Mouse (Mus musculus): Measurements from ENCODE around the gene Hist1h2bb. TPM values are rescaled to one million over a fixed set of nuclear protein-coding genes. Genes with fewer than 3 reads are reported as not detected.
"Not testable (repeated sequence)": the region's sequence is repeated elsewhere in the genome, so short reads cannot be mapped to it uniquely, and the experiment has no call there.

Gene Hist1h2bb
- 10.8 and 12.6 TPM in 2 replicates for polyA plus RNA-seq (2015; fragmentation: Nextera tagmentation; extraction: Ambion mirVana)

- peak; percentile 91 for DNase-seq (ENCODE audit: low spot score)
Measured at GRCm38 (mm10) chr13:23746201-23747080, at the start of gene Hist1h2bb. TSS of gene Hist1h2bb (plus strand) at chr13:23746734.

DNA sequence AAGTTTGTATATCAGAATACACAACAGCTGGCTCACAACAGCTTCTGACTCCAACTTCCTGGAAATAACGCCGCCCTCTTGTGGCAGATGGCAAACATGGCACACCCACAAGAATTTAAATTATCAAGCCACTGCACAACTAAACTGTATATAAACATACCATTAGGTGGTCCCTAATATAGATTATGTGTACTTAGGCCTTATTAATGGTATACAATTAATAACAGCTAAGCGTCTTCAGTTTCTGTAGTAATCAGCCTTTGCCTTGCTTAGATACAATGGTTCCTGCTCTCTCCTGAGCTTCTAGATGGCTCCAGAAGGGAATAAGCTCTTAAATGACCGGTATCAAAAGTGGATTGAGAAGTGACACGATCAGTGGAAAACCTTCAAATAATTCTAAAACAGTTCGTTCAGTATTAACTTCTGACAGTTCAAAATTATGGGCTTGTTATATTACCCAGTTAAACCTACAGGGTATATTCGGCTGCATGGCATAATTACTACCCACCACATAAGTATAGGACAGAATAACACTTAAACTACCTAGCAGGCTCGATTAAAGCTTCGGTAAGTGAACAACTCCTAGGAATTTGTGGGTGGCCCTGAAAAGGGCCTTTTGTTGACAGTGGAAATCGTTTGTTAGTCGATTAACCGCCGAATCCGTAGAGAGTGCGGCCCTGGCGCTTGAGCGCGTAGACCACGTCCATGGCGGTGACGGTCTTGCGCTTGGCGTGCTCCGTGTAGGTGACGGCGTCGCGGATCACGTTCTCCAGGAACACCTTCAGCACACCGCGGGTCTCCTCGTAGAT lies 48.8 kb upstream of the Hist1h2bb start:
- DNase-seq (ENCODE audit: low spot score) = peak; percentile 87

- peak; percentile 99 for DNase-seq (ENCODE audit: low spot score)
Measured at GRCm38 (mm10) chr13:23698300-23698693, 48.2 kb upstream of the Hist1h2bb start, which contains the start of gene Hist1h4c. TSS of gene Hist1h4c (minus strand) at chr13:23698454.

- DNase-seq (ENCODE audit: low spot score) = no peak
Measured at GRCm38 (mm10) chr13:23698996-23699395, 47.5 kb upstream of the Hist1h2bb start.

- DNase-seq (ENCODE audit: low spot score) = no peak
Measured at GRCm38 (mm10) chr13:23699767-23700166, 46.8 kb upstream of the Hist1h2bb start.

- peak; percentile 85 for DNase-seq (ENCODE audit: low spot score)
Measured at GRCm38 (mm10) chr13:23700786-23701520, 45.6 kb upstream of the Hist1h2bb start.

- DNase-seq (ENCODE audit: low spot score) = no peak
Measured at GRCm38 (mm10) chr13:23702220-23702619, 44.3 kb upstream of the Hist1h2bb start.

DNA sequence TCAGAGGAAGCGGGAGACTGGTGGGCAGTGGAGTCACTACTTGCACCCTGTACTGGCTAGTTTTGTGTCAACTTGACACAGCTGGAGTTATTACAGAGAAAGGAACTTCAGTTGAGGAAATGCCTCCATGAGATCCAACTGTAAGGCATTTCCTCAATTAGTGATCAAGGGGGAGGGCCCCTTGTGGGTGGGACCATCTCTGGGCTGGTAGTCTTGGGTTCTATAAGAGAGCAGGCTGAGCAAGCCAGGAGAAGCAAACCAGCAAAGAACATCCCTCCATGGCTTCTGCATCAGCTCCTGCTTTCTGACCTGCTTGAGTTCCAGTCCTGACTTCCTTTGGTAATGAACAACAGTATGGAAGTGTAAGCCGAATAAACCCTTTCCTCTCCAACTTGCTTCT lies 43.7 kb upstream of the Hist1h2bb start:
- not testable (repeated sequence) for DNase-seq (ENCODE audit: low spot score)

GRCm38 (mm10) chr13:23705751-23706356 lies 40.7 kb upstream of the Hist1h2bb start:
- DNase-seq (ENCODE audit: low spot score) = no peak

DNA sequence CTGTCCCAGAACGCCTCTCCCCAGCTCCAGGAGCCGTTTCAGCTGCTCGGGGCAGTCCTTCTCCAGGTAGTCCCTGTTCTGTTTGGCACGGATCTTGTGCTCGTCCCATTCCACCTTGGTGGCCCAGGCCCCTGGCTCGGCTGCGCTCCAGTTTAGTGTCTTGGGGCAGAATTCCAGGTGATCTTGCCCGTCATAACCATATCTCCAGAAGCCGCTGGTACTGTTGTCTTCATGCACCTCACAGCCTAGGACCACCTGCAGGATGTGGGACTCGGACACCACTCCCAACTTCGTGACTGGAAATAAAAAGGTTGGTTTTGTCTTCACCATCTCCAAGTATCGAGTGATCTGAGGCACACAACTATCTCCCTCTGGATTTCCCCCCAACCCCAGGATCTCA lies 39.8 kb upstream of the Hist1h2bb start:
- no peak for DNase-seq (ENCODE audit: low spot score)

- DNase-seq (ENCODE audit: low spot score) = no peak
Measured at GRCm38 (mm10) chr13:23708041-23708440, 38.5 kb upstream of the Hist1h2bb start.

DNA sequence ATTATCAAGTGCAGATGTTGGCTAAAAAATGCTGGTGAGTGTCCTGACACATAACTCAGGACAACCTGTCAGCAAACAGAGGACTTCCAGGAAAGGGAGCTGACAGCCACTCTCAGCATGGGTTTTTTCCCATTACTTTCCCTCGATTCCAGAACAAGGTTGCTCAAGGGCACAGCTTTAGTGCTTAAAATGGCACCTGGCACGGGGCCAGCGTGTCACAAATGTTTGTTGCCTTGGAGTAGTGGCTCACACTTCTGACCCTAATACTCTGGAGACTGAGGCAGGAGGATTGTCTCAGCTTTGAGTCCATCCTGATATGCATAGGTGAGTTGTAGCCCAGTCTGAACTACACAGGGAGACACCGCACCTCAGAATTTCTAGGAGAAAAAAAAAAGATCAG lies 37.9 kb upstream of the Hist1h2bb start:
- DNase-seq (ENCODE audit: low spot score) = no peak

DNA sequence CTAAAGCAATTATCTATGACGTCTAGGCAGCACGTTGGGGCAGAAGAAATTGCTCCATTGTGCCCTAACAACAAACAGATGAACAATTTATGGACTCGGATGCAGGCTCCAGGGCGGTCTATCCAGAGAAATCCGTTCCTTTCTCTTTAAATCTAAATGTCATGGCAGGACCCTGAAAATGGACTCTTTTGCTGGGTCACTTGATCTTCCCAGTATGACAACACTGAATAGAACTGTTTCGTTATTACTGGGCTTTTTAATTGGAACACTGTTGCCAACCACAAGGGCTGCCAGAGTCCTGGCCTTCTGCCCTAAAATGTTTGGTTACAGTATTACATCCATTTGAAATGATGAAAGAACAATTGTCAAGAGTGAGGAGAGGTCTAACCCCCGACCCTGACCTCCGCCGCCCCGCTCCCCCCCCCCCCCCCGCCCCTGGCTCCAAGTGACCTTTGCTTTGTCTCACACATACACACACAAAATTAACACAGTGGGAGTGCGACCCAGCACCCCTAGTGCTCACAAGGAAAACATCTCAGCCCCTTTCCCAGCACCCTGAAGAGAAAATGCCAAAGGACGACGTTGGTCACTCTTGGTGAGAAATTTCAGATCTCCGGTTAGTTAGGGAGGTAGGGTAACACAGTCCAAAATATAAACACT lies 36.7 kb upstream of the Hist1h2bb start:
- no peak for DNase-seq (ENCODE audit: low spot score)

DNA sequence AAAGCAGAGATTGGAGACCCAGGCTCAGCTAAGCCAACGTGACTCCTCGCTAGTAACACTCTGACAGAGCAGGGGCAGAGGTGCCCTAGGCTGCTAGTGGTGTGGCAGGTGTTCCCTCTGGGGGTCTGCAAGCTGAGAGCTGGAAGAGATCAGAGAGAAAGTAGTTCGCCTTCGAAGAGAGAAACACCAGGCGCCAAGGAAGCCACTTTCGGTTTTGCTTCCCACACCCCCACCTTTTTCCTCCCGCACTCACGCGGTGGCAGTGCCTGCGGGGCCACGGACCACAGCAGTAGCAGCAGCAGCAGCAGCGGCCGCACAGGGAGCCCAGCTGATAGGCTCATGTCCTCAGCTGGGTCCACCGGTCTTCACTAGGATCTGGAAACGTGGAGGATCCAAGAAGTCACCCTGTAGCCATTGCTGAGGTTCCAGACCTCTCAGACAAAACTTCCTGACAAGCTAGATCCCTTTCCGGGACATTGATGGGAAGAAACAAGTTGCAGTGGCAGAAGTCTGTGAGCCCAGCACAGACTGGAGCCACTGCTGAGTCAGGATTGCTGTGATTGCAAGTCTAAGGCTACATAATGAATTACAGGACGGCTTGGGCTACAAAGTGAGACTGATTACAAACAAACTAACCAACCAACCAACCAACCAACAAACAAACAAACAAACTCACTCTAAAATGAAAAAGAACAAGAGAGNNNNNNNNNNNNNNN lies 36.0 kb upstream of the Hist1h2bb start, which contains the start of gene Hfe:
TSS of gene Hfe (minus strand) at position 481 of the 716 bp plus-strand sequence.
- peak; percentile 82 for DNase-seq (ENCODE audit: low spot score)

DNA sequence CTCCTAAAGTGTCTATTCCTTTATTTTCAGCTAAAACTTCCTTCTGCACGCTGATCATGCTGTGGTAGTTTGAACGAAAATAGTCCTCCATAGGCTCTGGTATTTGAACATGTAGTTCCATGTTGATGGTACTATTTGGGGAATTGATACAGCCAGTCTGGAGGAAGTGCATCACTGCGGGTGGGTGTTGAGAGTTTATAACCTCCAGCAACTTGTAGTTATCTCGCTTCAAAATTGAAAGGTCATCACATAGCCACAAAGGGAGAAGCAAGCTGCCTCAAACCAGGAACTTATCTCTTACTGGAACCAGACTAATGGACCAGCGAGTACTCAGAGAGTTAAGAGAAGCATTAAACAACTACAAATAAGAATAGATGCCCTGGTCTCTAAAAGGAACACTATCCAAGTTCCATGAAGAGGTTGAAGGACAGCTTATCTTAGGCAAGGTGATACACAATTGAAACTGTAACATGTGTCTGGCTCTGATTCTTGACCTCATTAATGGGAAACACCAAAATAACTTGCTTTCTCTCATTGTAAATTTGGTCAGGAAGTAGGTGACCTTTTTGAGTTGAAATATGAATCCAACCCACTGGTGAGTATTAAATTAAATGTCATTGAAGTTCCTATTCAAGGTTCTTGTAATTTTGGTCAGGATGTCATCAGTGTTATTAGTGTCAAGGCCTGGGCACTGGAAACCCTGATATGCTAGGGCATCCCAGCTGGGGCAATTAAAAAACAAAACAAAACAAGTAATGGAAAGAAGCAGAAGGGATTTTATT lies 30.1 kb upstream of the Hist1h2bb start:
- DNase-seq (ENCODE audit: low spot score) = no peak

- DNase-seq (ENCODE audit: low spot score) = no peak
Measured at GRCm38 (mm10) chr13:23717176-23717575, 29.4 kb upstream of the Hist1h2bb start.

- DNase-seq (ENCODE audit: low spot score) = not testable (repeated sequence)
Measured at GRCm38 (mm10) chr13:23717593-23718245, 28.8 kb upstream of the Hist1h2bb start.

DNA sequence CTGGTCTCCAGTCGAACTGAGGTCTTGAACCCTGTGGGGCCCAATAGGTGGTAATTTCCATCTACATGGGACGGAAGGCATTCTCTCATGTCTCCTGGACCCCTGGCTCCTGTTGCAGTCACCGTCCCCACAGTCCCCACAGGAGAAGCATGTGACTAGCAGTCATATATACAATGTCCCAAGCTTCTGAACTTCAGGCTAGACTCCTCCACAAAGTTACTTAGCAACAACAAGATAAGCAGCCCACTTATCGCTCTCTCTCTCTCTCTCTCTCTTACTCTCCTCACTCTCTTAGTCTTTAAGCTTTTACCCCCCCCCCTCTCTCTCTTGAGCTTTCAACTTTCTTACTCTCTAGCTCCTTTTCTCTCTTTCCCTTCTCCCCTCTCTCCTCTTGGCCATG lies 22.3 kb upstream of the Hist1h2bb start:
- no peak for DNase-seq (ENCODE audit: low spot score)
